Mouse (Mus musculus) inflammation-experienced regulatory T-cells, adult 16 weeks (primary cell): ENCODE results near the gene Mt3. TPM values are rescaled to one million over a fixed set of nuclear protein-coding genes. Genes with fewer than 3 reads are reported as not detected.

Experiments
- polyA plus RNA-seq: library from polyadenylated mRNA; unstranded; fragments of 100-300 nt; shearing (Covaris generic); gene quantifications from one replicate; pipeline ENCODE4 v1.2.1, GENCODE M21; 2017

The Mt3 gene
- 0.96 TPM for polyA plus RNA-seq

GRCm38 (mm10) chr8:94152513-94153300, at the start of gene Mt3:
Gene Mt3 (plus strand): TSS chr8:94152607.

GRCm38 (mm10) chr8:94136933-94137332, 15.5 kb upstream of the Mt3 start, which contains the start of gene Mt4:
Gene Mt4 (plus strand): TSS chr8:94137197.

GRCm38 (mm10) chr8:94172075-94172808, 19.8 kb downstream of the Mt3 start, which contains the start of gene Mt2:
Gene Mt2 (plus strand): TSS chr8:94172664.

GRCm38 (mm10) chr8:94178857-94179712, 26.7 kb downstream of the Mt3 start, which contains the start of gene Mt1:
Gene Mt1 (plus strand): TSS chr8:94179082.

Other genes starting within 250 kb of the Mt3 start
- 16.9 TPM for gene Amfr, start 139.8 kb upstream of the Mt3 start, polyA plus RNA-seq
- 114 TPM for gene Nudt21, start 115.6 kb upstream of the Mt3 start, polyA plus RNA-seq
- 22.8 TPM for gene Ogfod1, start 115.4 kb upstream of the Mt3 start, polyA plus RNA-seq
- 12.1 TPM for gene Bbs2, start 53.7 kb upstream of the Mt3 start, polyA plus RNA-seq
- not detected for gene Mt4, start 15.4 kb upstream of the Mt3 start, polyA plus RNA-seq
- gene Mt2, start 20.1 kb downstream of the Mt3 start, polyA plus RNA-seq, result 2.8 TPM
- gene Mt1, start 26.5 kb downstream of the Mt3 start, polyA plus RNA-seq, result 4.8 TPM
- 52.0 TPM for gene Nup93, start 62.0 kb downstream of the Mt3 start, polyA plus RNA-seq
- gene Slc12a3, start 176.6 kb downstream of the Mt3 start, polyA plus RNA-seq, result 0.17 TPM
- gene Herpud1, start 233.8 kb downstream of the Mt3 start, polyA plus RNA-seq, result 161 TPM